Mouse (Mus musculus): Measurements from ENCODE around the gene Gm40460. TPM values are rescaled to one million over a fixed set of nuclear protein-coding genes. Genes with fewer than 3 reads are reported as not detected.

The Gm40460 gene
- not detected for total RNA-seq (2023)

GRCm38 (mm10) chr7:142240978-142241377, at the start of gene Gm40460:
TSS of gene Gm40460 (minus strand) at chr7:142241078.

GRCm38 (mm10) chr7:142274263-142274662, 33.4 kb upstream of the Gm40460 start, which contains the start of gene Gm4559:
TSS of gene Gm4559 (minus strand) at chr7:142274363.

GRCm38 (mm10) chr7:142258254-142258653, 17.4 kb upstream of the Gm40460 start, which contains the start of gene Gm2431:
TSS of gene Gm2431 (minus strand) at chr7:142258354.

GRCm38 (mm10) chr7:142229871-142230270, 11.0 kb downstream of the Gm40460 start, which contains the start of gene Krtap5-5:
TSS of gene Krtap5-5 (minus strand) at chr7:142229971.

GRCm38 (mm10) chr7:142211559-142211958, 29.3 kb downstream of the Gm40460 start, which contains the start of gene Gm7579:
TSS of gene Gm7579 (plus strand) at chr7:142211859.

GRCm38 (mm10) chr7:142201064-142201463, 39.8 kb downstream of the Gm40460 start, which contains the start of gene Krtap5-3:
TSS of gene Krtap5-3 (plus strand) at chr7:142201364.

Other genes with a start within 250 kb of the Gm40460 start
- gene Mob2, start 180.0 kb downstream of the Gm40460 start, total RNA-seq (2023), result 10 to 100 TPM; 51.1 to 64.6 TPM
- gene Dusp8, start 145.2 kb downstream of the Gm40460 start, total RNA-seq (2023), result 1 to 10 TPM in 1 of 2 experiments, under 1 TPM in 1; 0.44 to 1.4 TPM
- gene Gm45618, start 120.3 kb downstream of the Gm40460 start, total RNA-seq (2023), result not detected
- not detected for gene Gm39115, start 105.0 kb downstream of the Gm40460 start, total RNA-seq (2023)
- not detected for gene Gm45337, start 96.5 kb downstream of the Gm40460 start, total RNA-seq (2023)
- not detected for gene Gm29735, start 84.0 kb downstream of the Gm40460 start, total RNA-seq (2023)
- not detected for gene Gm4553, start 75.3 kb downstream of the Gm40460 start, total RNA-seq (2023)
- gene Krtap5-2, start 65.1 kb downstream of the Gm40460 start, total RNA-seq (2023), result not detected
- not detected for gene Gm10153, start 50.7 kb downstream of the Gm40460 start, total RNA-seq (2023)
- not detected for gene Krtap5-3, start 39.7 kb downstream of the Gm40460 start, total RNA-seq (2023)
- gene Gm7579, start 29.2 kb downstream of the Gm40460 start, total RNA-seq (2023), result not detected
- gene Krtap5-5, start 11.1 kb downstream of the Gm40460 start, total RNA-seq (2023), result not detected
- not detected for gene Gm2431, start 17.3 kb upstream of the Gm40460 start, total RNA-seq (2023)
- not detected for gene Gm4559, start 33.3 kb upstream of the Gm40460 start, total RNA-seq (2023)
- not detected for gene Krtap5-1, start 56.0 kb upstream of the Gm40460 start, total RNA-seq (2023)
- not detected for gene Krtap5-4, start 62.5 kb upstream of the Gm40460 start, total RNA-seq (2023)
- gene Ifitm10, start 132.7 kb upstream of the Gm40460 start, total RNA-seq (2023), result 10 to 100 TPM; 17.0 to 21.9 TPM
- 10 to 100 TPM in 1 of 2 experiments, 1 to 10 TPM in 1; 2.6 to 11.5 TPM for gene Gm49369, start 141.6 kb upstream of the Gm40460 start, total RNA-seq (2023)
- gene Ctsd, start 147.0 kb upstream of the Gm40460 start, total RNA-seq (2023), result 100 to 1,000 TPM; 244 to 275 TPM
- not detected for gene Syt8, start 193.8 kb upstream of the Gm40460 start, total RNA-seq (2023)
- gene Tnni2, start 200.7 kb upstream of the Gm40460 start, total RNA-seq (2023), result not detected
- 100 to 1,000 TPM; 658 to 692 TPM for gene Lsp1, start 219.7 kb upstream of the Gm40460 start, total RNA-seq (2023)